11 mouse cellular contexts compared by ENCODE assay signal in genomic region chr11:109641498-109642222, GRCm38 (mm10). TPM values are rescaled to one million over a fixed set of nuclear protein-coding genes. Genes with fewer than 3 reads are reported as not detected.
DNase-seq lines count a peak whose midpoint lies in the region; ATAC-seq and TF ChIP-seq lines count a peak whose summit lies in the region.
"Had no signal": no experiment of that assay in that cellular context is flagged by ENCODE, and none has a peak within 500 bp of the region (broad histone marks: within the 10 kb centered on the region; RNA-seq: fewer than 3 reads in every experiment).

No protein-coding gene starts in this region.

- 83% methylated on average over 5 of the region's 5 CpGs for WGBS in kidney, embryonic 14.5 days
- WGBS in heart, embryonic 12.5 days = 60% methylated on average over 5 of the region's 5 CpGs
- 66% methylated on average over 5 of the region's 5 CpGs for WGBS in stomach, postnatal 0 days
- 84% methylated on average over 5 of the region's 5 CpGs for WGBS in midbrain, postnatal 0 days
- 77% methylated on average over 5 of the region's 5 CpGs for WGBS in hindbrain, embryonic 14.5 days
- 80% methylated on average over 5 of the region's 5 CpGs for WGBS in hindbrain, embryonic 16.5 days

- no peaks in the 10 kb centered on the region for H3K27me3 ChIP-seq in kidney, embryonic 14.5 days (ENCODE audit: control insufficient read depth, insufficient read depth, low read length)
- no peaks in the 10 kb centered on the region for H3K27me3 ChIP-seq in heart, embryonic 12.5 days (replicated peaks)
- no peaks in the 10 kb centered on the region for H3K27me3 ChIP-seq in stomach, postnatal 0 days (ENCODE audit: control insufficient read depth, insufficient read depth, low read length)
- no peaks in the 10 kb centered on the region for H3K27me3 ChIP-seq in midbrain, postnatal 0 days (ENCODE audit: insufficient read depth, low read length)
- no peaks in the 10 kb centered on the region for H3K27me3 ChIP-seq in hindbrain, embryonic 14.5 days (ENCODE audit: control insufficient read depth, insufficient read depth, low read length)
- H3K27me3 ChIP-seq in hindbrain, embryonic 16.5 days (replicated peaks; ENCODE audit: control insufficient read depth, insufficient read depth, low read length) = no peaks in the 10 kb centered on the region
- H3K27me3 ChIP-seq: embryonic facial prominence, embryonic 13.5 days; intestine, embryonic 15.5 days had no signal

- H3K9me3 ChIP-seq in kidney, embryonic 14.5 days (ENCODE audit: control insufficient read depth, low read length) = no peaks in the 10 kb centered on the region
- H3K9me3 ChIP-seq in heart, embryonic 12.5 days (replicated peaks) = no peaks in the 10 kb centered on the region
- no peaks in the 10 kb centered on the region for H3K9me3 ChIP-seq in stomach, postnatal 0 days (ENCODE audit: control insufficient read depth, low read length)
- H3K9me3 ChIP-seq in midbrain, postnatal 0 days (ENCODE audit: low read length) = no peaks in the 10 kb centered on the region
- no peaks in the 10 kb centered on the region for H3K9me3 ChIP-seq in hindbrain, embryonic 14.5 days (ENCODE audit: control insufficient read depth, low read length)
- H3K9me3 ChIP-seq in hindbrain, embryonic 16.5 days (ENCODE audit: control insufficient read depth, low read length) = no peaks in the 10 kb centered on the region
- H3K9me3 ChIP-seq: embryonic facial prominence, embryonic 13.5 days; intestine, embryonic 15.5 days had no signal

- TF ChIP-seq EP300 in stomach, postnatal 0 days (optimal IDR thresholded peaks at IDR 0.05) = no peak

- H3K4me1 ChIP-seq in kidney, embryonic 14.5 days (ENCODE audit: control insufficient read depth, insufficient read depth, low read length) = no peaks in the 10 kb centered on the region
- H3K4me1 ChIP-seq in heart, embryonic 12.5 days (replicated peaks) = peaks cover 18% of the 10 kb centered on the region
- no peaks in the 10 kb centered on the region for H3K4me1 ChIP-seq in stomach, postnatal 0 days (replicated peaks; ENCODE audit: control insufficient read depth, insufficient read depth)
- no peaks in the 10 kb centered on the region for H3K4me1 ChIP-seq in midbrain, postnatal 0 days (ENCODE audit: insufficient read depth, low read length)
- H3K4me1 ChIP-seq in hindbrain, embryonic 14.5 days (replicated peaks; ENCODE audit: control insufficient read depth, insufficient read depth, low read length) = no peaks in the 10 kb centered on the region
- H3K4me1 ChIP-seq in hindbrain, embryonic 16.5 days (ENCODE audit: control insufficient read depth, insufficient read depth, low read depth, low read length) = no peaks in the 10 kb centered on the region
- H3K4me1 ChIP-seq: embryonic facial prominence, embryonic 13.5 days; intestine, embryonic 15.5 days had no signal

- H3K27ac ChIP-seq in kidney, embryonic 14.5 days (ENCODE audit: low read depth, low read length) = no peak overlapping the region
- H3K27ac ChIP-seq in heart, embryonic 12.5 days (ENCODE audit: poor library complexity, severe bottlenecking) = peak overlapping the region; percentile 74
- H3K27ac ChIP-seq in stomach, postnatal 0 days (replicated peaks) = no peak overlapping the region
- H3K27ac ChIP-seq in midbrain, postnatal 0 days (ENCODE audit: low read depth, low read length) = no peak overlapping the region
- no peak overlapping the region for H3K27ac ChIP-seq in hindbrain, embryonic 14.5 days
- no peak overlapping the region for H3K27ac ChIP-seq in hindbrain, embryonic 16.5 days (ENCODE audit: low read depth, low read length)
- H3K27ac ChIP-seq: embryonic facial prominence, embryonic 13.5 days; intestine, embryonic 15.5 days had no signal

- TF ChIP-seq CTCF in stomach, postnatal 0 days (IDR thresholded peaks at IDR 0.05; ENCODE audit: low read depth) = no peak
- no peak for TF ChIP-seq CTCF in midbrain, postnatal 0 days (IDR thresholded peaks at IDR 0.05)

- peak; percentile 69 for DNase-seq in kidney, adult 18-20 months
- peak; percentile 35 for DNase-seq in kidney, postnatal 10 days
- no peak for DNase-seq in stomach, postnatal 0 days (ENCODE audit: low spot score)
- DNase-seq in midbrain, postnatal 0 days (ENCODE audit: low spot score) = no peak
- no peak for DNase-seq in hindbrain, embryonic 14.5 days (ENCODE audit: low spot score)
- DNase-seq: cerebellum, adult 11 months had no signal

- no peaks in the 10 kb centered on the region for H3K36me3 ChIP-seq in kidney, embryonic 14.5 days (ENCODE audit: control insufficient read depth, insufficient read depth, low read length)
- no peaks in the 10 kb centered on the region for H3K36me3 ChIP-seq in heart, embryonic 12.5 days
- H3K36me3 ChIP-seq in stomach, postnatal 0 days (ENCODE audit: control insufficient read depth, insufficient read depth, low read length) = no peaks in the 10 kb centered on the region
- H3K36me3 ChIP-seq in midbrain, postnatal 0 days (ENCODE audit: insufficient read depth, low read length) = no peaks in the 10 kb centered on the region
- H3K36me3 ChIP-seq in hindbrain, embryonic 14.5 days (replicated peaks; ENCODE audit: control insufficient read depth, insufficient read depth) = no peaks in the 10 kb centered on the region
- no peaks in the 10 kb centered on the region for H3K36me3 ChIP-seq in hindbrain, embryonic 16.5 days (ENCODE audit: control insufficient read depth, insufficient read depth, low read length)
- H3K36me3 ChIP-seq: embryonic facial prominence, embryonic 13.5 days; intestine, embryonic 15.5 days had no signal

- no peak overlapping the region for H3K4me2 ChIP-seq in kidney, embryonic 14.5 days (replicated peaks; ENCODE audit: low read depth, low read length)
- no peak overlapping the region for H3K4me2 ChIP-seq in heart, embryonic 12.5 days
- H3K4me2 ChIP-seq in stomach, postnatal 0 days (replicated peaks; ENCODE audit: low read depth) = no peak overlapping the region
- H3K4me2 ChIP-seq in midbrain, postnatal 0 days (ENCODE audit: low read depth, low read length, poor library complexity, severe bottlenecking) = no peak overlapping the region
- no peak overlapping the region for H3K4me2 ChIP-seq in hindbrain, embryonic 14.5 days (replicated peaks)
- H3K4me2 ChIP-seq in hindbrain, embryonic 16.5 days (ENCODE audit: low read length) = no peak overlapping the region
- H3K4me2 ChIP-seq: embryonic facial prominence, embryonic 13.5 days; intestine, embryonic 15.5 days had no signal

- H3K9ac ChIP-seq in kidney, embryonic 14.5 days (ENCODE audit: low read depth, low read length) = no peak overlapping the region
- no peak overlapping the region for H3K9ac ChIP-seq in heart, embryonic 12.5 days
- H3K9ac ChIP-seq in stomach, postnatal 0 days (ENCODE audit: low read length) = no peak overlapping the region
- no peak overlapping the region for H3K9ac ChIP-seq in midbrain, postnatal 0 days (replicated peaks; ENCODE audit: low read length, poor library complexity, severe bottlenecking)
- H3K9ac ChIP-seq in hindbrain, embryonic 14.5 days = no peak overlapping the region
- H3K9ac ChIP-seq in hindbrain, embryonic 16.5 days (ENCODE audit: low read depth, low read length) = no peak overlapping the region
- H3K9ac ChIP-seq: embryonic facial prominence, embryonic 13.5 days; intestine, embryonic 15.5 days had no signal

- no peak overlapping the region for H3K4me3 ChIP-seq in kidney, embryonic 14.5 days (ENCODE audit: low read length)
- H3K4me3 ChIP-seq in heart, embryonic 12.5 days = no peak overlapping the region
- no peak overlapping the region for H3K4me3 ChIP-seq in stomach, postnatal 0 days (ENCODE audit: low read depth, low read length)
- no peak overlapping the region for H3K4me3 ChIP-seq in midbrain, postnatal 0 days (ENCODE audit: low read depth, low read length)
- no peak overlapping the region for H3K4me3 ChIP-seq in hindbrain, embryonic 14.5 days (replicated peaks; ENCODE audit: low read length)
- H3K4me3 ChIP-seq in hindbrain, embryonic 16.5 days (ENCODE audit: low read length) = no peak overlapping the region
- H3K4me3 ChIP-seq: embryonic facial prominence, embryonic 13.5 days; intestine, embryonic 15.5 days had no signal

- no peak for ATAC-seq in kidney, embryonic 14.5 days (ENCODE audit: low FRiP score, low TSS enrichment)
- peak; percentile 39; the same call in 1 of the 2 replicates for ATAC-seq in heart, embryonic 12.5 days (ENCODE audit: insufficient number of reproducible peaks, low FRiP score)
- ATAC-seq in stomach, postnatal 0 days (ENCODE audit: low FRiP score, low TSS enrichment) = 0 out of 2 replicates have a peak, but pooled peaks have one; percentile 29
- ATAC-seq in midbrain, postnatal 0 days (ENCODE audit: low FRiP score) = no peak
- ATAC-seq in hindbrain, embryonic 14.5 days (ENCODE audit: low FRiP score) = no peak
- no peak for ATAC-seq in hindbrain, embryonic 16.5 days
- ATAC-seq: intestine, embryonic 15.5 days had no signal

RNA-seq across cellular contexts. Expression of gene Prkar1a, which starts 7.5 kb away (rescaled TPM):
- polyA plus RNA-seq in kidney, embryonic 14.5 days (2014; fragmentation: Nextera tagmentation; extraction: Ambion mirVana) = 273 and 367 TPM in 2 replicates
- 507 and 511 TPM in 2 replicates for polyA plus RNA-seq in heart, embryonic 12.5 days (2016; fragmentation: Nextera tagmentation; extraction: Ambion mirVana)
- polyA plus RNA-seq in stomach, postnatal 0 days (2015; fragmentation: Nextera tagmentation; extraction: Ambion mirVana) = 176 and 177 TPM in 2 replicates
- 231 and 289 TPM in 2 replicates for total RNA-seq in midbrain, postnatal 0 days (2014; rRNA removed)
- 467 and 473 TPM in 2 replicates for polyA plus RNA-seq in midbrain, postnatal 0 days (2015; fragmentation: Nextera tagmentation; extraction: Ambion mirVana)
- 515 and 597 TPM in 2 replicates for polyA plus RNA-seq in hindbrain, embryonic 14.5 days (2014; fragmentation: Nextera tagmentation; extraction: Ambion mirVana)
- 475 and 504 TPM in 2 replicates for polyA plus RNA-seq in hindbrain, embryonic 16.5 days (2015; fragmentation: Nextera tagmentation; extraction: Ambion mirVana)

RNA-seq across cellular contexts. Expression of gene Wipi1, which starts 29.9 kb away (rescaled TPM):
- polyA plus RNA-seq in kidney, embryonic 14.5 days (2014; fragmentation: Nextera tagmentation; extraction: Ambion mirVana) = 15.0 and 19.6 TPM in 2 replicates
- 49.9 and 51.3 TPM in 2 replicates for polyA plus RNA-seq in heart, embryonic 12.5 days (2016; fragmentation: Nextera tagmentation; extraction: Ambion mirVana)
- 35.3 and 40.5 TPM in 2 replicates for polyA plus RNA-seq in stomach, postnatal 0 days (2015; fragmentation: Nextera tagmentation; extraction: Ambion mirVana)
- 12.7 and 14.9 TPM in 2 replicates for total RNA-seq in midbrain, postnatal 0 days (2014; rRNA removed)
- polyA plus RNA-seq in midbrain, postnatal 0 days (2015; fragmentation: Nextera tagmentation; extraction: Ambion mirVana) = 17.1 and 18.3 TPM in 2 replicates
- polyA plus RNA-seq in hindbrain, embryonic 14.5 days (2014; fragmentation: Nextera tagmentation; extraction: Ambion mirVana) = 10.4 and 13.2 TPM in 2 replicates
- polyA plus RNA-seq in hindbrain, embryonic 16.5 days (2015; fragmentation: Nextera tagmentation; extraction: Ambion mirVana) = 18.9 and 21.2 TPM in 2 replicates

Comparison
In these comparisons a context has a peak if more than half of its experiments do, and no peak if none do; other contexts are left out.
1. DNase-seq: peak in kidney, adult 18-20 months (single experiment) and kidney, postnatal 10 days (single experiment); none in stomach, postnatal 0 days (single experiment), midbrain, postnatal 0 days (single experiment) and hindbrain, embryonic 14.5 days (single experiment).
2. ATAC-seq: peak in heart, embryonic 12.5 days (single experiment) and stomach, postnatal 0 days (single experiment); none in kidney, embryonic 14.5 days (single experiment), midbrain, postnatal 0 days (single experiment), hindbrain, embryonic 14.5 days (single experiment) and hindbrain, embryonic 16.5 days (single experiment).